Mouse (Mus musculus) limb, embryonic 12.5 days (tissue): Measurements from ENCODE around the gene 2210016L21Rik. TPM values are rescaled to one million over a fixed set of nuclear protein-coding genes. Genes with fewer than 3 reads are reported as not detected.

Experiments used
- ATAC-seq: fragments of 200-750 bp; cut with Nextera tagmentation; 2 replicates; pipeline ENCODE4 v1.8.0; 2017; ENCODE audit warnings: low read depth, moderate TSS enrichment; ENCODE audit not compliant: insufficient number of reproducible peaks, insufficient read depth, low FRiP score, low TSS enrichment
- H3K27ac ChIP-seq: fragments of 300-500 bp; sonication (generic); 2 replicates; pipeline ENCODE4 v1.5.1; 2016; ENCODE audit warnings: mild to moderate bottlenecking, moderate library complexity
- H3K27me3 ChIP-seq: fragments of 300-500 bp; sonication (generic); 2 replicates; pipeline ENCODE4 v1.6.1; 2016; ENCODE audit warnings: mild to moderate bottlenecking, moderate library complexity
- H3K36me3 ChIP-seq: fragments of 300-500 bp; sonication (generic); 2 replicates; pipeline ENCODE4 v1.6.1; 2016; ENCODE audit warnings: mild to moderate bottlenecking, moderate library complexity
- H3K4me1 ChIP-seq: fragments of 300-500 bp; sonication (generic); replicated peaks from 2 replicates; pipeline ENCODE4 v1.6.1; 2016
- H3K4me2 ChIP-seq: fragments of 300-500 bp; sonication (generic); 2 replicates; pipeline ENCODE4 v1.6.1; 2016; ENCODE audit warnings: mild to moderate bottlenecking, moderate library complexity
- H3K4me3 ChIP-seq: fragments of 300-500 bp; sonication (generic); replicated peaks from 2 replicates; pipeline ENCODE4 v1.5.1; 2016; ENCODE audit warnings: mild to moderate bottlenecking
- H3K9ac ChIP-seq: fragments of 300-500 bp; sonication (generic); replicated peaks from 2 replicates; pipeline ENCODE4 v1.6.1; 2016; ENCODE audit warnings: mild to moderate bottlenecking, moderate library complexity
- H3K9me3 ChIP-seq: fragments of 300-500 bp; sonication (generic); 2 replicates; pipeline ENCODE4 v1.6.1; 2016; ENCODE audit warnings: mild to moderate bottlenecking, moderate library complexity
- WGBS: fragments of 180-500 bp; shearing (Covaris S2); methylation state at CpG from one replicate; pipeline ENCODE4 v1.1.7; 2016; 5-methylcytosine and 5-hydroxymethylcytosine counted together
- polyA plus RNA-seq: library from polyadenylated mRNA; unstranded; fragments of >200 nt; fragmentation: Nextera tagmentation; extraction: Ambion mirVana; gene quantifications from 2 replicates; pipeline ENCODE4 v1.2.1, GENCODE M21; 2016

The 2210016L21Rik gene
- polyA plus RNA-seq, 1 experiment from 2014 or later, result 65.0 TPM

GRCm38 (mm10) chr5:114945072-114945471 is 3.1 kb downstream of the 2210016L21Rik start:
- Histone ChIP-seq H3K36me3 (peaks cover 50% of the 10 kb centered on the region), H3K9me3 (no peaks in the 10 kb centered on the region)
- 78% methylated on average over 10 of the region's 10 CpGs for WGBS

GRCm38 (mm10) chr5:114948891-114949290 is 6.9 kb downstream of the 2210016L21Rik start:
- no peak overlapping the region for H3K27ac ChIP-seq
- no peak overlapping the region for H3K4me3 ChIP-seq
- 81% methylated on average over 6 of the region's 6 CpGs for WGBS
- H3K4me1 ChIP-seq, result peaks cover 15% of the 10 kb centered on the region; the same call in 1 of the 2 replicates
- H3K27me3 ChIP-seq, result no peaks in the 10 kb centered on the region
- H3K4me2 ChIP-seq, result no peak overlapping the region
- H3K9me3 ChIP-seq, result no peaks in the 10 kb centered on the region
- H3K9ac ChIP-seq, result no peak overlapping the region
- H3K36me3 ChIP-seq, result peaks cover 56% of the 10 kb centered on the region
- ATAC-seq, result no peak

More at GRCm38 (mm10) chr5:114945072-114945471, 3.1 kb downstream of the 2210016L21Rik start:
- Histone ChIP-seq H3K27me3 (no peaks in the 10 kb centered on the region), H3K27ac (no peak overlapping the region), H3K4me1 (peaks cover 4% of the 10 kb centered on the region), H3K4me2 (no peak overlapping the region), H3K4me3 (no peak overlapping the region), H3K9ac (no peak overlapping the region)
- no peak for ATAC-seq

DNA sequence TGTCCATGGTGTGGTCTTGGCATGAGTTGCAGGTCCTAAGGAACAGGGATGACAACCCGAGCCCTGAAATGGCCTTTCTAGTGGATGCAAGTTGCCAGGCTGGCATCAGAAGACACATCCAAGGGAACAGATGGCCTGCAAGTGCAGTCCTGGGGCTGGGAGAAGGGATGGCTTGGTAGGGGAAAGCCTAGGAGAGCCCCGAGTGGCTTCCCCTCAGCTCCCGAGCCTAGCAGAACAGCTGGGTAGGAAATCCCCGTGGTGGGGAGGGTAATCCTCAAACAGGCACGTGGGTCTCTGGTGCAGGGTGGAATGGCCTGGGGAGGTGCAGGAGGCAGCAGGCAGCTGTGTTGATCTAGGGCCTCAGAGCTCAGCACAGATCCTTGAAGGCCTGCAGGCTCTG is 7.4 kb downstream of the 2210016L21Rik start:
- Histone ChIP-seq H3K9me3 (no peaks in the 10 kb centered on the region), H3K4me1 (peaks cover 15% of the 10 kb centered on the region; the same call in 1 of the 2 replicates), H3K4me2 (no peak overlapping the region), H3K9ac (no peak overlapping the region), H3K27me3 (no peaks in the 10 kb centered on the region), H3K36me3 (peaks cover 56% of the 10 kb centered on the region), H3K27ac (no peak overlapping the region), H3K4me3 (no peak overlapping the region)
- 0 out of 2 replicates have a peak, but pooled peaks have one; percentile 22 for ATAC-seq
- 68% methylated on average over 5 of the region's 5 CpGs for WGBS

- no peak overlapping the region for H3K4me2 ChIP-seq
- no peak for ATAC-seq
- H3K9me3 ChIP-seq, result no peaks in the 10 kb centered on the region
- H3K27ac ChIP-seq, result no peak overlapping the region
- no peak overlapping the region for H3K4me3 ChIP-seq
- H3K4me1 ChIP-seq, result peaks cover 15% of the 10 kb centered on the region; the same call in 1 of the 2 replicates
- no peaks in the 10 kb centered on the region for H3K27me3 ChIP-seq
- H3K36me3 ChIP-seq, result peaks cover 56% of the 10 kb centered on the region
- H3K9ac ChIP-seq, result no peak overlapping the region
- WGBS, result 88% methylated on average over 9 of the region's 9 CpGs
Observed at GRCm38 (mm10) chr5:114949812-114950211, 7.9 kb downstream of the 2210016L21Rik start.

DNA sequence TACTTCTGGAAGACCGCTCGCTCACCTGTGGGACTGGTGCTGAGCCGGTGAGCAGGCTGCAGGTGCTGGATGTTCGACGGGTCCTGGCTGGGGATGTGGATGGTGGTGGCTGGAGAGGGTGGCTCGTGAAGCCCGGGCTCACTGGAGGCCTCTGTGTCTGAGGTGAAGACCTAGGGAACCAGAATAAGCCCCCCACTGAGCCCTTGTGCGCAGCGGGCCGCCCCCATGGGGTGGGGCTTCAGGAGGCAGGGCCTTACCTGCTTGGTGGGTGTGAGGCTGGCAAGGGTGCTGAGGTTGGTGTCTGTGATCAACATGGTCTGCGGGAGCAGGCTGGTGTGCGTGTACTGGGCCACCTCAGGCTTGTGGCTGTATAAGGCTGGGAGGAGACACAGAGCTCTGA is 8.7 kb downstream of the 2210016L21Rik start:
- 66% methylated on average over 12 of the region's 12 CpGs for WGBS
- H3K36me3 ChIP-seq, result peaks cover 51% of the 10 kb centered on the region

GRCm38 (mm10) chr5:114951279-114951880 is 9.4 kb downstream of the 2210016L21Rik start:
- peaks cover 15% of the 10 kb centered on the region; the same call in 1 of the 2 replicates for H3K4me1 ChIP-seq
- no peak overlapping the region for H3K9ac ChIP-seq
- WGBS, result 85% methylated on average over 21 of the region's 21 CpGs

More for the DNA sequence above, 8.7 kb downstream of the 2210016L21Rik start:
- H3K4me2 ChIP-seq, result no peak overlapping the region
- no peak overlapping the region for H3K9ac ChIP-seq
- ATAC-seq, result no peak
- H3K27ac ChIP-seq, result no peak overlapping the region
- no peak overlapping the region for H3K4me3 ChIP-seq
- no peaks in the 10 kb centered on the region for H3K9me3 ChIP-seq
- H3K4me1 ChIP-seq, result peaks cover 15% of the 10 kb centered on the region; the same call in 1 of the 2 replicates
- no peaks in the 10 kb centered on the region for H3K27me3 ChIP-seq

GRCm38 (mm10) chr5:114953326-114953725 is 11.4 kb downstream of the 2210016L21Rik start:
- peaks cover 15% of the 10 kb centered on the region; the same call in 1 of the 2 replicates for H3K4me1 ChIP-seq
- no peak overlapping the region for H3K4me2 ChIP-seq
- no peaks in the 10 kb centered on the region for H3K27me3 ChIP-seq
- H3K36me3 ChIP-seq, result peaks cover 24% of the 10 kb centered on the region
- no peak overlapping the region for H3K9ac ChIP-seq
- 87% methylated on average over 14 of the region's 14 CpGs for WGBS
- H3K9me3 ChIP-seq, result no peaks in the 10 kb centered on the region
- H3K27ac ChIP-seq, result no peak overlapping the region
- H3K4me3 ChIP-seq, result no peak overlapping the region
- ATAC-seq, result no peak

More at GRCm38 (mm10) chr5:114951279-114951880, 9.4 kb downstream of the 2210016L21Rik start:
- no peak overlapping the region for H3K27ac ChIP-seq
- peak; percentile 44; the same call in 1 of the 2 replicates for ATAC-seq
- H3K9me3 ChIP-seq, result no peaks in the 10 kb centered on the region
- no peak overlapping the region for H3K4me2 ChIP-seq
- H3K4me3 ChIP-seq, result no peak overlapping the region
- H3K27me3 ChIP-seq, result no peaks in the 10 kb centered on the region
- H3K36me3 ChIP-seq, result peaks cover 44% of the 10 kb centered on the region

DNA sequence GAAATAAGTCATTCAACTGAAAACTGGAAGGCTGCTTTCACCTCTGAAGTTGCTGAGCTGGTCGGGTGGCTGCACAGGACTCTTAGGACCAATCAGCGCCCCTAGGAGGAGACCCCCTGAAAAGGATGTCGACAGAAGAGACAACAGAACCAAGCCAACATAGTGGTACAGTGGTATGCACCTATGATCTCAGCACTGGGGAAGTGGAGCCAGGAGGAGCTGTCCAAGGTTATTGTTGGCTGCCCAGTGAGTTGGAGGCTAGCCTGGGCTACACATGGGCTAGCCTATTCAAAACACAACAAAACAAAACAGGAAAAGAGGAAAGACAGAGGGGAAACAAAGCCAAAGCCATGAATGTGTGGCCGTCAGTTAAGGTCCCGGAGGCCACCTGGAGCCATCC is 16.1 kb downstream of the 2210016L21Rik start:
- Histone ChIP-seq H3K4me3 (no peak overlapping the region), H3K9ac (no peak overlapping the region), H3K4me2 (no peak overlapping the region), H3K36me3 (no peaks in the 10 kb centered on the region), H3K4me1 (no peaks in the 10 kb centered on the region), H3K27me3 (no peaks in the 10 kb centered on the region), H3K9me3 (no peaks in the 10 kb centered on the region), H3K27ac (no peak overlapping the region)
- 82% methylated on average over 5 of the region's 5 CpGs for WGBS
- ATAC-seq, result no peak

GRCm38 (mm10) chr5:114961590-114962360 is 19.8 kb downstream of the 2210016L21Rik start:
- Histone ChIP-seq H3K9ac (no peak overlapping the region; the same call in 1 of the 2 replicates), H3K4me3 (no peak overlapping the region), H3K27ac (no peak overlapping the region), H3K27me3 (peaks cover 1% of the 10 kb centered on the region; the same call in 1 of the 2 replicates), H3K36me3 (no peaks in the 10 kb centered on the region), H3K4me1 (peaks cover 5% of the 10 kb centered on the region; the same call in 1 of the 2 replicates), H3K9me3 (no peaks in the 10 kb centered on the region), H3K4me2 (no peak overlapping the region)
- no peak for ATAC-seq
- WGBS, result 34% methylated on average over 4 of the region's 4 CpGs

GRCm38 (mm10) chr5:114964315-114964966 is 22.5 kb downstream of the 2210016L21Rik start:
- H3K9me3 ChIP-seq, result no peaks in the 10 kb centered on the region
- H3K9ac ChIP-seq, result no peak overlapping the region
- no peak overlapping the region for H3K4me2 ChIP-seq
- no peak overlapping the region for H3K4me3 ChIP-seq
- WGBS, result 60% methylated on average over 7 of the region's 7 CpGs
- H3K27me3 ChIP-seq, result peaks cover 25% of the 10 kb centered on the region
- H3K27ac ChIP-seq, result no peak overlapping the region
- H3K36me3 ChIP-seq, result no peaks in the 10 kb centered on the region
- no peak for ATAC-seq
- peaks cover 5% of the 10 kb centered on the region for H3K4me1 ChIP-seq
